ENCODE assay signal across 13 mouse cellular contexts in the genomic region with DNA sequence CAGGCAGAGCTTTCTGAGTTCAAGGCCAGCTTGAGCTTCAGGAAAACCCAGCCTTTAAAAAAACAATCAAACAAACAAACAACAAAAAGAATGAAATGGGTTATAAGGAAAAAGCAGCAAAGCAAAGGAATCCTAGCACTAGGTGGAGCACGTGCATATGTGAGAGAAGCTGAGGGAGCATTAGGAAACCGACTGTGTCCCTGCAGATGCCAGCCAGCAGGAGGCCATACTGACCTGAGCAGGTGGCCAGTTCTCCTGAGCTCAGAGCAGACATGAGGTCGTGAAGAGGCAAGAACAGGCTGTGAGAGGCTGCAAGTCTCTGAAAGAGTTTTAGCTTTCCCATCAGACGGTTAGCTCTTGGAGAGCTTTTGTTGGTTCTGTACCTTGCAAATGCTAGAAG. TPM values are rescaled to one million over a fixed set of nuclear protein-coding genes. Genes with fewer than 3 reads are reported as not detected.
A peak's percentile ranks its signal among the peaks of the same experiment; 100 is the strongest.
DNase-seq lines count a peak whose midpoint lies in the region; ATAC-seq and TF ChIP-seq lines count a peak whose summit lies in the region.
"Had no signal": no experiment of that assay in that cellular context is flagged by ENCODE, and none has a peak within 500 bp of the region (broad histone marks: within the 10 kb centered on the region; RNA-seq: fewer than 3 reads in every experiment).

No protein-coding gene starts in this region.

- H3K4me3 ChIP-seq in intestine, postnatal 0 days (ENCODE audit: low read depth, low read length), result no peak overlapping the region
- H3K4me3 ChIP-seq in intestine, embryonic 15.5 days (replicated peaks), result no peak overlapping the region
- no peak overlapping the region for H3K4me3 ChIP-seq in liver, embryonic 16.5 days (ENCODE audit: low read depth, low read length)
- no peak overlapping the region for H3K4me3 ChIP-seq in neural tube, embryonic 15.5 days (replicated peaks)
- H3K4me3 ChIP-seq: heart, embryonic 13.5 days; limb, embryonic 13.5 days had no signal

- H3K9ac ChIP-seq in intestine, postnatal 0 days (ENCODE audit: low read depth, low read length), result no peak overlapping the region
- no peak overlapping the region for H3K9ac ChIP-seq in intestine, embryonic 15.5 days
- H3K9ac ChIP-seq in liver, embryonic 16.5 days (ENCODE audit: low read depth, low read length), result no peak overlapping the region
- no peak overlapping the region for H3K9ac ChIP-seq in neural tube, embryonic 15.5 days (replicated peaks)
- H3K9ac ChIP-seq: heart, embryonic 13.5 days; limb, embryonic 13.5 days had no signal

- peak; percentile 81 for TF ChIP-seq CTCF in intestine, postnatal 0 days (IDR thresholded peaks at IDR 0.05; ENCODE audit: low read depth)
- TF ChIP-seq CTCF in brain, embryonic 14.5 days (IDR thresholded peaks at IDR 0.05; ENCODE audit: borderline replicate concordance, extremely low read depth, insufficient read depth, insufficient read length), result peak; percentile 23; the same call in 1 of the 2 replicates

- peak; percentile 51 for DNase-seq in MN1 (ENCODE audit: low spot score)
- no peak for DNase-seq in brain, embryonic 14.5 days (ENCODE audit: low read depth)
- no peak for DNase-seq in spleen, postnatal 14 days (ENCODE audit: low spot score in 2 of 2)
- DNase-seq in cerebellum, adult 8-10 months, result no peak
- DNase-seq: adrenal gland, postnatal 14 days; thymus, postnatal 36 days had no signal

- 24% methylated on average over 4 of the region's 4 CpGs for WGBS in intestine, postnatal 0 days
- WGBS in intestine, embryonic 15.5 days, result 31% methylated on average over 4 of the region's 4 CpGs
- WGBS in liver, embryonic 16.5 days (ENCODE audit: insufficient replicate concordance), result 53% methylated on average over 4 of the region's 4 CpGs
- WGBS in neural tube, embryonic 15.5 days, result 44% methylated on average over 4 of the region's 4 CpGs

- H3K27me3 ChIP-seq in intestine, postnatal 0 days (replicated peaks; ENCODE audit: control insufficient read depth, insufficient read depth, low read length), result no peaks in the 10 kb centered on the region
- no peaks in the 10 kb centered on the region for H3K27me3 ChIP-seq in intestine, embryonic 15.5 days (replicated peaks)
- H3K27me3 ChIP-seq in liver, embryonic 16.5 days (ENCODE audit: control insufficient read depth, insufficient read depth, low read depth, low read length), result no peaks in the 10 kb centered on the region
- no peaks in the 10 kb centered on the region for H3K27me3 ChIP-seq in neural tube, embryonic 15.5 days (replicated peaks)
- H3K27me3 ChIP-seq: heart, embryonic 13.5 days; limb, embryonic 13.5 days had no signal

- no peak overlapping the region for H3K4me2 ChIP-seq in intestine, postnatal 0 days (replicated peaks; ENCODE audit: low read depth)
- H3K4me2 ChIP-seq in intestine, embryonic 15.5 days (replicated peaks), result no peak overlapping the region
- no peak overlapping the region for H3K4me2 ChIP-seq in liver, embryonic 16.5 days (ENCODE audit: low read depth, low read length)
- H3K4me2 ChIP-seq in neural tube, embryonic 15.5 days, result no peak overlapping the region
- H3K4me2 ChIP-seq: heart, embryonic 13.5 days; limb, embryonic 13.5 days had no signal

- no peaks in the 10 kb centered on the region for H3K4me1 ChIP-seq in intestine, postnatal 0 days (replicated peaks; ENCODE audit: control insufficient read depth, insufficient read depth, low read length)
- H3K4me1 ChIP-seq in intestine, embryonic 15.5 days (replicated peaks), result no peaks in the 10 kb centered on the region
- peaks cover 2% of the 10 kb centered on the region for H3K4me1 ChIP-seq in liver, embryonic 16.5 days (ENCODE audit: control insufficient read depth, low read depth, low read length)
- peaks cover 6% of the 10 kb centered on the region; the same call in 1 of the 2 replicates for H3K4me1 ChIP-seq in neural tube, embryonic 15.5 days
- H3K4me1 ChIP-seq: heart, embryonic 13.5 days; limb, embryonic 13.5 days had no signal

- no peak for TF ChIP-seq POLR2A in brain, embryonic 14.5 days (IDR thresholded peaks at IDR 0.05; ENCODE audit: borderline replicate concordance, extremely low read depth, insufficient read depth, insufficient read length, poor library complexity, severe bottlenecking)

- no peaks in the 10 kb centered on the region for H3K9me3 ChIP-seq in intestine, postnatal 0 days (ENCODE audit: control insufficient read depth)
- no peaks in the 10 kb centered on the region for H3K9me3 ChIP-seq in intestine, embryonic 15.5 days
- no peaks in the 10 kb centered on the region for H3K9me3 ChIP-seq in liver, embryonic 16.5 days (replicated peaks; ENCODE audit: control insufficient read depth, low read length)
- no peaks in the 10 kb centered on the region for H3K9me3 ChIP-seq in neural tube, embryonic 15.5 days (replicated peaks)
- H3K9me3 ChIP-seq: heart, embryonic 13.5 days; limb, embryonic 13.5 days had no signal

- peaks cover 65% of the 10 kb centered on the region for H3K36me3 ChIP-seq in intestine, postnatal 0 days (ENCODE audit: control insufficient read depth, insufficient read depth)
- peaks cover 41% of the 10 kb centered on the region for H3K36me3 ChIP-seq in intestine, embryonic 15.5 days
- peaks cover 28% of the 10 kb centered on the region for H3K36me3 ChIP-seq in liver, embryonic 16.5 days (ENCODE audit: control insufficient read depth, insufficient read depth)
- H3K36me3 ChIP-seq in neural tube, embryonic 15.5 days, result peaks cover 84% of the 10 kb centered on the region

- no peak overlapping the region; the same call in 1 of the 2 replicates for H3K27ac ChIP-seq in intestine, postnatal 0 days (ENCODE audit: low read depth, low read length)
- H3K27ac ChIP-seq in intestine, embryonic 15.5 days, result no peak overlapping the region
- H3K27ac ChIP-seq in liver, embryonic 16.5 days (ENCODE audit: low read length), result no peak overlapping the region
- H3K27ac ChIP-seq in neural tube, embryonic 15.5 days (replicated peaks), result no peak overlapping the region
- H3K27ac ChIP-seq: heart, embryonic 13.5 days; limb, embryonic 13.5 days had no signal

- ATAC-seq in intestine, postnatal 0 days, result no peak
- no peak for ATAC-seq in intestine, embryonic 15.5 days
- ATAC-seq in liver, embryonic 16.5 days (ENCODE audit: low read depth), result peak; percentile 41; the same call in 1 of the 2 replicates
- ATAC-seq in neural tube, embryonic 15.5 days (ENCODE audit: low FRiP score), result no peak
- ATAC-seq: midbrain, embryonic 16.5 days had no signal

RNA-seq across cellular contexts. Expression of a gene that starts 10.9 kb away (rescaled TPM):
- 3.0 and 3.7 TPM in 2 replicates for polyA plus RNA-seq in intestine, postnatal 0 days (2015; fragmentation: Nextera tagmentation; extraction: Ambion mirVana)
- polyA plus RNA-seq in intestine, embryonic 15.5 days (2015; fragmentation: Nextera tagmentation; extraction: Ambion mirVana), result 10.4 and 10.9 TPM in 2 replicates
- 20.2 and 30.9 TPM in 2 replicates for polyA plus RNA-seq in brain, embryonic 14.5 days (2012; rRNA removed)
- polyA plus RNA-seq in liver, embryonic 16.5 days (2015; fragmentation: Nextera tagmentation; extraction: Ambion mirVana), result 3.9 and 4.3 TPM in 2 replicates
- 14.2 and 14.4 TPM in 2 replicates for polyA plus RNA-seq in neural tube, embryonic 15.5 days (2015; fragmentation: Nextera tagmentation; extraction: Ambion mirVana)

RNA-seq across cellular contexts. Expression of a gene that starts 10.9 kb away (rescaled TPM):
- polyA plus RNA-seq in intestine, postnatal 0 days (2015; fragmentation: Nextera tagmentation; extraction: Ambion mirVana), result 3.0 and 3.9 TPM in 2 replicates
- polyA plus RNA-seq in intestine, embryonic 15.5 days (2015; fragmentation: Nextera tagmentation; extraction: Ambion mirVana), result 12.1 and 13.6 TPM in 2 replicates
- polyA plus RNA-seq in brain, embryonic 14.5 days (2012; rRNA removed), result 13.0 and 14.6 TPM in 2 replicates
- 3.6 and 3.9 TPM in 2 replicates for polyA plus RNA-seq in liver, embryonic 16.5 days (2015; fragmentation: Nextera tagmentation; extraction: Ambion mirVana)
- polyA plus RNA-seq in neural tube, embryonic 15.5 days (2015; fragmentation: Nextera tagmentation; extraction: Ambion mirVana), result 11.0 and 12.3 TPM in 2 replicates
